Mouse (Mus musculus) CH12.LX (cell line): ENCODE data around the gene Cbx4. TPM values are rescaled to one million over a fixed set of nuclear protein-coding genes. Genes with fewer than 3 reads are reported as not detected.

Source experiments
- DNase-seq: peaks from one replicate; pipeline ENCODE4 v3.0.0-alpha.2; 2013; ENCODE audit errors: extremely low read depth
- H3K27ac ChIP-seq: 2 replicates; pipeline ENCODE4 v1.5.1; 2012; ENCODE audit warnings: low read depth, mild to moderate bottlenecking, control low read depth, moderate library complexity; ENCODE audit not compliant: insufficient read depth
- H3K27me3 ChIP-seq: replicated peaks from 2 replicates; pipeline ENCODE3; 2012; ENCODE audit warnings: inconsistent platforms
- H3K36me3 ChIP-seq, 2 experiments: replicated peaks in 1 of 2; 2 replicates each; pipeline versions ENCODE3 to v1.6.1; 2012; ENCODE audit warnings: inconsistent platforms in 1 of 2, low read length in 1 of 2, mild to moderate bottlenecking in 1 of 2, mixed read lengths in 1 of 2, moderate library complexity in 1 of 2; ENCODE audit not compliant: control insufficient read depth in 1 of 2, insufficient read depth in 1 of 2
- H3K4me1 ChIP-seq, 2 experiments: 2 replicates each; pipeline ENCODE4 v1.6.1; 2012; ENCODE audit warnings: inconsistent platforms in 1 of 2, moderate library complexity in 1 of 2; ENCODE audit not compliant: insufficient read depth in 2 of 2, control insufficient read depth in 1 of 2
- H3K4me2 ChIP-seq: 2 replicates; pipeline ENCODE4 v1.6.1; 2012; ENCODE audit warnings: low read depth, mild to moderate bottlenecking, control low read depth; ENCODE audit not compliant: poor library complexity, insufficient read depth, severe bottlenecking
- H3K4me3 ChIP-seq, 3 experiments: fragments of 150-350 bp in 1 of 3; sonication (generic) in 1 of 3; replicated peaks in 1 of 3; 2 replicates each; pipeline versions ENCODE3 to v1.5.1; 2011 to 2012; ENCODE audit warnings: low read depth in 2 of 3, low read length in 2 of 3, mild to moderate bottlenecking in 2 of 3, moderate library complexity in 2 of 3, control low read depth in 1 of 3, improper control_type of control experiment in 1 of 3, inconsistent platforms in 1 of 3, mixed read lengths in 1 of 3; ENCODE audit not compliant: poor library complexity in 1 of 3
- H3K79me2 ChIP-seq: replicated peaks from 2 replicates; pipeline ENCODE4 v1.6.1; 2012; ENCODE audit warnings: mild to moderate bottlenecking, moderate library complexity; ENCODE audit not compliant: control insufficient read depth, poor library complexity, insufficient read depth, severe bottlenecking; ENCODE audit errors: extremely low read depth
- H3K9ac ChIP-seq: 2 replicates; pipeline ENCODE4 v1.6.1; 2012; ENCODE audit warnings: low read depth, mild to moderate bottlenecking, control low read depth, moderate library complexity; ENCODE audit not compliant: insufficient read depth
- H3K9me3 ChIP-seq: replicated peaks from 2 replicates; pipeline ENCODE3; 2012; ENCODE audit warnings: low read length, inconsistent platforms, mixed read lengths
- BHLHE40 ChIP-seq: IDR thresholded peaks from 2 replicates; pipeline ENCODE4 v1.6.1; 2011; ENCODE audit warnings: mild to moderate bottlenecking, low read depth, low read length, improper control_type of control experiment
- CHD1 ChIP-seq: IDR thresholded peaks from 2 replicates; pipeline ENCODE4 v1.6.1; 2012; ENCODE audit warnings: low read depth, low read length, improper control_type of control experiment, inconsistent platforms
- CTCF ChIP-seq, 2 experiments: IDR thresholded peaks in 1 of 2; conservative IDR thresholded peaks in 1 of 2; 2 replicates each; pipeline ENCODE4 v1.5.1; 2011 to 2012; ENCODE audit warnings: low read depth in 2 of 2, low read length in 2 of 2, improper control_type of control experiment in 1 of 2, inconsistent platforms in 1 of 2, mild to moderate bottlenecking in 1 of 2, moderate library complexity in 1 of 2
- E2F4 ChIP-seq: IDR thresholded peaks from 2 replicates; pipeline ENCODE4 v1.6.1; 2011; ENCODE audit warnings: low read depth, low read length, improper control_type of control experiment; ENCODE audit not compliant: insufficient replicate concordance
- EP300 ChIP-seq: IDR thresholded peaks from 2 replicates; pipeline ENCODE4 v1.6.1; 2011; ENCODE audit warnings: low read length, improper control_type of control experiment
- ETS1 ChIP-seq: conservative IDR thresholded peaks from 2 replicates; pipeline ENCODE4 v1.6.1; 2012; ENCODE audit warnings: low read depth, mild to moderate bottlenecking, inconsistent platforms, low read length, improper control_type of control experiment, moderate library complexity
- GABPA ChIP-seq: IDR thresholded peaks from 2 replicates; pipeline ENCODE4 v1.6.1; 2012; ENCODE audit warnings: low read depth, low read length, improper control_type of control experiment, inconsistent platforms; ENCODE audit not compliant: insufficient replicate concordance
- HCFC1 ChIP-seq: IDR thresholded peaks from 2 replicates; pipeline ENCODE4 v1.6.1; 2012; ENCODE audit warnings: low read depth, mild to moderate bottlenecking, inconsistent platforms, low read length, improper control_type of control experiment
- JUND ChIP-seq: conservative IDR thresholded peaks from 2 replicates; pipeline ENCODE4 v1.6.1; 2011; ENCODE audit warnings: low read depth, low read length, improper control_type of control experiment
- KAT2A ChIP-seq: IDR thresholded peaks from 2 replicates; pipeline ENCODE4 v1.6.1; 2012; ENCODE audit warnings: low read length, improper control_type of control experiment, inconsistent platforms; ENCODE audit not compliant: insufficient replicate concordance
- MAZ ChIP-seq: IDR thresholded peaks from 2 replicates; pipeline ENCODE4 v1.6.1; 2012; ENCODE audit warnings: low read depth, mild to moderate bottlenecking, inconsistent platforms, low read length, improper control_type of control experiment, moderate library complexity
- MEF2A ChIP-seq: IDR thresholded peaks from 2 replicates; pipeline ENCODE4 v1.6.1; 2014; ENCODE audit warnings: low read depth, mild to moderate bottlenecking, inconsistent platforms, low read length, improper control_type of control experiment, borderline replicate concordance
- MXI1 ChIP-seq: IDR thresholded peaks from 2 replicates; pipeline ENCODE4 v1.6.1; 2011; ENCODE audit warnings: mild to moderate bottlenecking, low read depth, low read length, improper control_type of control experiment
- PAX5 ChIP-seq: IDR thresholded peaks from 2 replicates; pipeline ENCODE4 v1.6.1; 2012; ENCODE audit warnings: low read length, inconsistent platforms, mixed read lengths
- POLR2A ChIP-seq: IDR thresholded peaks from 2 replicates; pipeline ENCODE4 v1.6.1; 2011; ENCODE audit warnings: low read depth, mild to moderate bottlenecking, improper control_type of control experiment, low read length
- SIN3A ChIP-seq: IDR thresholded peaks from 2 replicates; pipeline ENCODE4 v1.6.1; 2012; ENCODE audit warnings: low read length, improper control_type of control experiment, inconsistent platforms
- SMC3 ChIP-seq: IDR thresholded peaks from 2 replicates; pipeline ENCODE4 v1.6.1; 2011; ENCODE audit warnings: low read depth, low read length, improper control_type of control experiment
- TBP ChIP-seq: conservative IDR thresholded peaks from 2 replicates; pipeline ENCODE4 v1.6.1; 2011; ENCODE audit warnings: low read depth, low read length, improper control_type of control experiment
- UBTF ChIP-seq: IDR thresholded peaks from 2 replicates; pipeline ENCODE4 v1.6.1; 2012; ENCODE audit warnings: low read depth, mild to moderate bottlenecking, inconsistent platforms, low read length, improper control_type of control experiment, moderate library complexity
- USF2 ChIP-seq: conservative IDR thresholded peaks from 2 replicates; pipeline ENCODE4 v1.6.1; 2011; ENCODE audit warnings: low read depth, low read length, improper control_type of control experiment
- ZC3H11A ChIP-seq: IDR thresholded peaks from 2 replicates; pipeline ENCODE4 v1.6.1; 2012; ENCODE audit warnings: low read depth, mild to moderate bottlenecking, inconsistent platforms, low read length, improper control_type of control experiment
- ZMIZ1 ChIP-seq: IDR thresholded peaks from 2 replicates; pipeline ENCODE4 v1.6.1; 2012; ENCODE audit warnings: low read depth, mild to moderate bottlenecking, inconsistent platforms, low read length, improper control_type of control experiment
- dilution Hi-C: fragments of 300-500 bp; cut with MboI; formaldehyde crosslinking; loops from 2 replicates; pipeline ENCODE4 v1.14.3; 2020; ENCODE audit warnings: low sequenced_read_pairs; ENCODE audit not compliant: extremely low pct_unique_long_range_greater_than_20kb, extremely low pct_ligation_motif_present
- in situ Hi-C: fragments of 300-500 bp; cut with MboI; formaldehyde crosslinking; loops from 3 replicates; pipeline ENCODE4 v1.14.3; 2019; ENCODE audit warnings: low sequenced_read_pairs, low pct_ligation_motif_present, low pct_unique_long_range_greater_than_20kb, mixed read lengths
- polyA plus RNA-seq: library from polyadenylated mRNA; unstranded; fragments of >175 nt; gene quantifications from 2 replicates; pipeline ENCODE4 v1.2.1, GENCODE M21; 2012; ENCODE audit warnings: low read depth; ENCODE audit not compliant: insufficient read length
- total RNA-seq, 2 experiments: library from RNA; depleted of rRNA; stranded (reverse); fragments of 300-350 nt in 1 of 2; fragments of >200 nt in 1 of 2; gene quantifications; 2 replicates each; pipeline ENCODE4 v1.2.3; 2012 to 2014

Cbx4 gene
- total and polyA plus RNA-seq, 3 experiments: 15.0 to 40.4 (median 26.0) TPM

DNA sequence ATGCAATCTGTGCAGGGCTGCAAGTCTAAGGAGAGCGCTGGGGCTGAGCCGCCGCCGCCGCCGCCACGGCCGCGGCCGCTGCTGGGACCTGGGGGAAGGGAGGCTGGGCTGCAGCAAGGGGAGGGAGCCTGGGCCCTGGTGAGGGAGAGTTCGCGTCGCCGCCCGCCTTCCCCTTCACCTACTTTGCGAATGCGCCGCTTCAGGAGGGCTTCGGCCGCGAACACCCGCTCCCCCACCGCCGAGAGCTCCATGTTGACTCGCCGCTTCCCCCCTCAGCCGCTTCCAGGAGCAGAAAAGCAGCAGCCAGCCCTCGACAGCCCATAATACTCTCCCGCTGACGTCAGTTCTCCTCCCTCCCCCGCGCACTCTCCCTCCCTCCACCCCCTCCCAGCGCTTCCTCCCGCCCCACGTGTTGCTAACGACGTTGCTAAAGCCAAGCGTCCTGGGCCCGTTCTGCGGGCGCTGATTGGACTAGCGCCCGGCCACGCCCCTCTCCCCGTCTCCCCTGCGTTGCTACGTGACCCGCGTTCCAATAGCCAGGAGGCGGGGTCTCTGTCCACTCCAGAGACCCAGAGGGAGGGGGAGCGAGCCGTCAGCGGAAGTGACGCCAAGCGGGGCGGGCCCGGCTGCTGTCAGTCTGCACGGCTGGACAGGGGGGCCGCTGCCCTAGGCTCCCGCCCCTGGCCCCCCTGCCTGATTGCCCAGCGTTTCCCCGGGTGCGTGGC is 45.3 kb downstream of the Cbx4 start, which contains the start of gene Cbx8 (continued):
- TF ChIP-seq MEF2A (peak; percentile 38; the same call in 1 of the 2 replicates), UBTF (peak; percentile 82), TBP (peak; percentile 65; the same call in 1 of the 2 replicates), MAZ (peak; percentile 97), GABPA (no peak), CHD1 (no peak), PAX5 (no peak), POLR2A (peak; percentile 89), ZMIZ1 (peak; percentile 43; the same call in 1 of the 2 replicates), MXI1 (peak; percentile 86), KAT2A (no peak), HCFC1 (peak; percentile 65)

DNA sequence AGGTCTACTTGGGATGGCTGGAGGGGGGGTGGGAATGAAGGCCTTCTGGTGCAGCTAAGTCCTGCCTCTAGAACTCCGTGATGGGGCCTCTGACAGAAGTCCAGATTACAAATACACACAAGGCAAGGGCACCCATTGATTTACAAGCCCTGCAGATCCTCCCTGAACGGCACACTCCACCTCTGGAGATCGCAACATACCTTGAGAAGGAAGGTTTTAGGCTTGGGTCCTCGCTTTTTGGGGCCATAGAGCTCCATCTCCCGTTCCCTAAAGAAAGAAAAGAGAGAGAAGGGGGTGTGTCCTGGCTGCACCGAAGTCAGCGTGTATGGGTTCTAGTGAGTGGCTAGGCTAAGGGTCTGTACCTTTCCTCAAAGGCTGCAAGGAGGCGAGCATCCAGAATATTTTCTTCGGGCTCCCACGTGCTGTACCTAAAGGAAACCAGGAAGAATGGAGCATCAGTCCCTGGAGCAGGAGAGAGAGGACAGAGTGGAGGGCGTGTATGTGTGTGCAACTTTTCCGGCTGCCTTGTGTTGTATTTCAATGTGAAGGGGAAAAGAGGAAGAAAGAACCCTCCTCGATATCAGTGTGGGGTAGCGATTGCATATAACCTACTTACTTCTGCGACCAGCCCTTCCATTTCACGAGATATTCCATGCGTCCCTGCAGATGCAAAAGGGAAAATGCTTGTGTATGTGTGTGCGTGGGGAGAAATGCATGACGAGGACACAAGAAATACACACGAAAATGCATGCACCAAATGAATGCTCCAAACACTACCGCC is 46.1 kb downstream of the Cbx4 start:
- Histone ChIP-seq H3K9me3 (peaks cover 6% of the 10 kb centered on the region), H3K27me3 (peaks cover 38% of the 10 kb centered on the region)
- TF ChIP-seq MXI1 (peak; percentile 6; the same call in 1 of the 2 replicates), BHLHE40 (no peak)
- TF ChIP-seq, all 38 proteins: peak for 1
- Histone ChIP-seq H3K27ac (peak overlapping the region; percentile 43; the same call in 1 of the 2 replicates), H3K9ac (peak overlapping the region; percentile 94), H3K36me3 (peaks cover 15 to 27% of the 10 kb centered on the region in 2 experiments), H3K4me1 (peaks cover 4 to 40% of the 10 kb centered on the region in 2 experiments; a peak in 3 of 4 replicates), H3K4me3 (peak overlapping the region; percentile 66 to 80 (median 77)), H3K4me2 (peak overlapping the region; percentile 68), H3K79me2 (no peaks in the 10 kb centered on the region; the same call in none of the 2 replicates)
- dilution Hi-C loops (no loop called here), in situ Hi-C loops (no loop called here)
- no peak for DNase-seq

DNA sequence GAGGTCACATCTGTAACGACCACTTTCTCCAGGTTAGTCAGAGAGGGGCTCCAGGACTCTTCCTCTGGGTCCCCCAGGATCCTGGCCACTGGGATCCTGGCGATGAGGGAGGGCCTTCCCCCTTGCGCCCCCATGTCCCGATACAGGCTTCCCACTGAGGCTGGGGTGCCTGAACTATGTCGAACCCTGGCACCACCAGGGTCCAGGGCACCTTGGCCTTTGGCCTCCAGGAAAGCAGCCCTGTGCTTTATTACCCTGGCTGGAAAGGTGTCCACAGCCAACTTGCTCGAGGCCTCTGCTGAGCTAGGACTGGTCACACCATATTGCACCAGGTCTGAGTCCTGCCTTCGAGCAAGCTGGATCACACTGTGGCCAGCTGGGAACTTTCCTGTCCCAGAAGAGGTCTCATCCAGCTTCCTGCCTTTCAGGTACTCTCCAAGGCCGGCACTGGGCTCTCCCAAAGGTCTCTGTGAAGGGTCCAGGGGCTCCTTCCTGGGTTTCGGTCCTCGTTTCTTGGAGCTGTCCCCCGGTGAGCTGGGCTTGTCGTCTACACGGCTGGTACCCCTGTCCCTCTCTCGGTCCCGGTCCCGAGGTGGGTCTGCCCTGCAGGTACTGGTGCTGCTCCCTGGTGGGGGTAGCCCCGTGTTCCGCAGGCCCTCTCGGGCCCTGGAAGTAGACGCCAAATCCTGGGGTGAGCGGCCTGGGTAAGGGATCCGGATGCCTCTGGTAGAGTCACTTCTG is 47.1 kb downstream of the Cbx4 start:
- no peak overlapping the region for H3K27ac ChIP-seq
- in situ Hi-C loops (no loop called here), dilution Hi-C loops (no loop called here)
- no peak for DNase-seq
- H3K4me2 ChIP-seq: no peak overlapping the region
- H3K9me3 ChIP-seq: peaks cover 6% of the 10 kb centered on the region
- peaks cover 6 to 49% of the 10 kb centered on the region in 2 experiments for H3K4me1 ChIP-seq
- H3K36me3 ChIP-seq: peaks cover 15 to 27% of the 10 kb centered on the region in 2 experiments
- no peak overlapping the region for H3K9ac ChIP-seq
- H3K79me2 ChIP-seq: no peaks in the 10 kb centered on the region; the same call in none of the 2 replicates
- no peak overlapping the region for H3K4me3 ChIP-seq
- no peak for TF ChIP-seq EP300
- TF ChIP-seq MEF2A: no peak
- no peak for TF ChIP-seq USF2
- TF ChIP-seq E2F4: no peak
- TF ChIP-seq UBTF: no peak
- TF ChIP-seq PAX5: no peak
- no peak for TF ChIP-seq SIN3A
- no peak for TF ChIP-seq ZC3H11A
- TF ChIP-seq JUND: no peak
- no peak for TF ChIP-seq MXI1
- TF ChIP-seq SMC3: no peak
- no peak for TF ChIP-seq ETS1
- no peak for TF ChIP-seq CTCF (conservative IDR thresholded peaks at IDR 0.05 in 1 of 2, IDR thresholded peaks at IDR 0.05 in 1 of 2; ENCODE audit: low read depth in 2 of 2, low read length in 2 of 2)
- H3K27me3 ChIP-seq: peaks cover 29% of the 10 kb centered on the region
